Mouse (Mus musculus) heart, adult 10 weeks (tissue): ENCODE measurements around the gene 2700097O09Rik. TPM values are rescaled to one million over a fixed set of nuclear protein-coding genes. Genes with fewer than 3 reads are reported as not detected.

Source experiments
- polyA plus RNA-seq: library from polyadenylated mRNA; stranded (reverse); fragments of 350-450 nt; fragmentation: Illumina TruSeq; extraction: RNeasy Lipid Tissue Mini Kit (QIAGEN cat#74804); gene quantifications from one replicate; pipeline ENCODE4 v1.2.3, GENCODE M21; 2014; ENCODE audit warnings: low read depth, low replicate concordance

Gene 2700097O09Rik
- polyA plus RNA-seq: 20.9 TPM

GRCm38 (mm10) chr12:55079726-55080600 is at the start of gene 2700097O09Rik, which contains the start of gene Srp54a:
TSS of gene 2700097O09Rik (minus strand) at chr12:55080110.
TSS of gene Srp54a (plus strand) at chr12:55080262.

GRCm38 (mm10) chr12:55124242-55124641 is 44.3 kb upstream of the 2700097O09Rik start, which contains the start of gene Fam177a:
TSS of gene Fam177a (plus strand) at chr12:55124469.

GRCm38 (mm10) chr12:55013626-55014398 is 66.1 kb downstream of the 2700097O09Rik start, which contains the start of gene Baz1a:
TSS of gene Baz1a (minus strand) at chr12:55014348.

Other genes with a start within 250 kb of the 2700097O09Rik start
- gene Cfl2, start 217.2 kb downstream of the 2700097O09Rik start, polyA plus RNA-seq: 455 TPM
- not detected for gene Gm20403, start 93.6 kb downstream of the 2700097O09Rik start, polyA plus RNA-seq
- gene Baz1a, start 65.8 kb downstream of the 2700097O09Rik start, polyA plus RNA-seq: 2.6 TPM
- 118 TPM for gene Srp54a, start 152 bp upstream of the 2700097O09Rik start, polyA plus RNA-seq
- 8.2 TPM for gene Fam177a, start 44.4 kb upstream of the 2700097O09Rik start, polyA plus RNA-seq
- gene Srp54b, start 75.0 kb upstream of the 2700097O09Rik start, polyA plus RNA-seq: 40.2 TPM
- 7.9 TPM for gene 1700047I17Rik2, start 119.5 kb upstream of the 2700097O09Rik start, polyA plus RNA-seq
- gene Srp54c, start 150.1 kb upstream of the 2700097O09Rik start, polyA plus RNA-seq: 67.8 TPM
- 9.4 TPM for gene 1110008L16Rik, start 219.5 kb upstream of the 2700097O09Rik start, polyA plus RNA-seq
- 10.3 TPM for gene Ppp2r3c, start 222.9 kb upstream of the 2700097O09Rik start, polyA plus RNA-seq